13 mouse cellular contexts compared by ENCODE assay signal in the genomic region with DNA sequence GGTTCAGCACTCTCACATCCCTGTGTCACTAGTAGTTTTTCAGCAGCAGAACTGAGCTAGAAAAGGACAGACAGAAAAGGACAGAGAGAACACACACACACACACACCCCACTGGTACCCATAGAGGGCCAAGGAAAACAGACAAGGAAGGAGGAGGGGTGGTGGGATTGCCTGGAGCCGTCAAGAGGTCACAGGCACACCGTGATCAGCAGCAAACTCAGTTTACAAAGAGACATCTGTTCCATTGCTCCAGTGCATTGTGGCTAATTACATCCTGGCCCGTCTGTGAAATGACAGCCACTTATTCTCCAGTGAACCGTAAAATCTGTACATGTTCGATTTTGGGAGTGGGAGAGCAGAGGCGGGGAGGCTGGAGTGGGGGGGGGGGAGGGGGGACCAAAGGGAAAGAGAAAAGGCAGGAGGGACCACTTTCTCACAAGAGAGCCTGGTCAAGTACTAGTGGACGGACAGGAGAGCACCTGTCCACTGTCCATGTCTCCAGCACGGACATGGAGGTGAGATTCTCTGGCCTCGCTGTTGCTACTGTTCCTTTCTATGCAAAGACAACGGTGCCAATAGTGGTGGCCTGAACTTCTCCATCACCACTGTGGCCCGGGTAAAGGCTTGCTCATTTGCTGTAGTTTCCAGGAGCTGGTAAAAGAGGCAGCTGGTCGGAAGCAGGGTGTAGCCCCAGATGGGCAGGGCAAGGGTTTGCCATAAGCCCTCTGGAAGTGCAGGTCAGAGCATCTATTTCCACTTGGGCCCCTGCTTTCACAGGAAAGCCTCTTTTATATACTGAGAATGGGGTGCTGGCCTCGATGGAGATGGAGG.
DNase-seq lines count a peak whose midpoint lies in the region; ATAC-seq and TF ChIP-seq lines count a peak whose summit lies in the region.
"Had no signal": no experiment of that assay in that cellular context is flagged by ENCODE, and none has a peak within 500 bp of the region (broad histone marks: within the 10 kb centered on the region; RNA-seq: fewer than 3 reads in every experiment).

No protein-coding gene starts in this region.

- H3K4me3 ChIP-seq in embryonic facial prominence, embryonic 10.5 days = 0 out of 2 replicates have a peak overlapping the region, but pooled peaks have one; percentile 24
- no peak overlapping the region for H3K4me3 ChIP-seq in forebrain, embryonic 13.5 days
- H3K4me3 ChIP-seq in hindbrain, postnatal 0 days (ENCODE audit: low read length) = no peak overlapping the region
- no peak overlapping the region for H3K4me3 ChIP-seq in neural tube, embryonic 12.5 days
- H3K4me3 ChIP-seq: limb, embryonic 13.5 days; myocyte had no signal

- H3K27ac ChIP-seq in embryonic facial prominence, embryonic 10.5 days (replicated peaks) = peak overlapping the region; percentile 61
- H3K27ac ChIP-seq in forebrain, embryonic 13.5 days = peak overlapping the region; percentile 79
- H3K27ac ChIP-seq in hindbrain, postnatal 0 days = no peak overlapping the region
- H3K27ac ChIP-seq in neural tube, embryonic 12.5 days = peak overlapping the region; percentile 47; the same call in 1 of the 2 replicates
- H3K27ac ChIP-seq: limb, embryonic 13.5 days had no signal

- peak; percentile 71 for DNase-seq in embryonic facial prominence, embryonic 10.5 days (ENCODE audit: low spot score)
- peak; percentile 55 for DNase-seq in hindbrain, postnatal 0 days (ENCODE audit: low spot score)
- no peak for DNase-seq in heart, adult 9 months (ENCODE audit: low spot score in 2 of 2)
- DNase-seq in heart, adult 11 months = no peak
- no peak for DNase-seq in gastrocnemius, adult 8-10 months (ENCODE audit: low spot score in 2 of 2)
- DNase-seq: cerebellum, postnatal 36 days; kidney, postnatal 4 days; lung, embryonic 14.5 days had no signal

- H3K36me3 ChIP-seq in embryonic facial prominence, embryonic 10.5 days (replicated peaks) = no peaks in the 10 kb centered on the region
- no peaks in the 10 kb centered on the region for H3K36me3 ChIP-seq in forebrain, embryonic 13.5 days (ENCODE audit: poor library complexity, severe bottlenecking)
- no peaks in the 10 kb centered on the region for H3K36me3 ChIP-seq in hindbrain, postnatal 0 days (ENCODE audit: insufficient read depth, low read length)
- H3K36me3 ChIP-seq in neural tube, embryonic 12.5 days = no peaks in the 10 kb centered on the region
- H3K36me3 ChIP-seq: limb, embryonic 13.5 days had no signal

- TF ChIP-seq CTCF in hindbrain, postnatal 0 days (IDR thresholded peaks at IDR 0.05; ENCODE audit: low read depth) = no peak

- ATAC-seq in forebrain, embryonic 13.5 days = peak; percentile 81
- peak; percentile 56 for ATAC-seq in hindbrain, postnatal 0 days
- peak; percentile 82 for ATAC-seq in neural tube, embryonic 12.5 days (ENCODE audit: low FRiP score, low read depth)

- H3K9ac ChIP-seq in forebrain, embryonic 13.5 days = no peak overlapping the region
- no peak overlapping the region for H3K9ac ChIP-seq in hindbrain, postnatal 0 days (replicated peaks; ENCODE audit: low read length)
- no peak overlapping the region for H3K9ac ChIP-seq in neural tube, embryonic 12.5 days
- H3K9ac ChIP-seq: limb, embryonic 13.5 days; lung, embryonic 14.5 days had no signal

- 25% methylated on average over 13 of the region's 13 CpGs for WGBS in embryonic facial prominence, embryonic 10.5 days
- WGBS in forebrain, embryonic 13.5 days = 7% methylated on average over 13 of the region's 13 CpGs
- 19% methylated on average over 13 of the region's 13 CpGs for WGBS in hindbrain, postnatal 0 days
- whole genome bisulfite sequencing in neural tube, embryonic 12.5 days = 9% methylated on average over 13 of the region's 13 CpGs

- H3K4me1 ChIP-seq in embryonic facial prominence, embryonic 10.5 days = peaks cover 66% of the 10 kb centered on the region
- peaks cover 67% of the 10 kb centered on the region for H3K4me1 ChIP-seq in forebrain, embryonic 13.5 days
- peaks cover 4% of the 10 kb centered on the region for H3K4me1 ChIP-seq in hindbrain, postnatal 0 days (ENCODE audit: insufficient read depth, low read length)
- peaks cover 65% of the 10 kb centered on the region for H3K4me1 ChIP-seq in neural tube, embryonic 12.5 days

- H3K9me3 ChIP-seq in embryonic facial prominence, embryonic 10.5 days = no peaks in the 10 kb centered on the region
- H3K9me3 ChIP-seq in forebrain, embryonic 13.5 days (replicated peaks) = no peaks in the 10 kb centered on the region
- no peaks in the 10 kb centered on the region for H3K9me3 ChIP-seq in hindbrain, postnatal 0 days (ENCODE audit: low read length)
- no peaks in the 10 kb centered on the region for H3K9me3 ChIP-seq in neural tube, embryonic 12.5 days
- H3K9me3 ChIP-seq: limb, embryonic 13.5 days had no signal

- H3K4me2 ChIP-seq in forebrain, embryonic 13.5 days = peak overlapping the region; percentile 27
- no peak overlapping the region for H3K4me2 ChIP-seq in hindbrain, postnatal 0 days (ENCODE audit: low read depth, low read length)
- H3K4me2 ChIP-seq in neural tube, embryonic 12.5 days (replicated peaks) = peak overlapping the region; percentile 23; the same call in 1 of the 2 replicates
- H3K4me2 ChIP-seq: heart, embryonic 11.5 days; limb, embryonic 13.5 days; lung, embryonic 14.5 days had no signal

- H3K27me3 ChIP-seq in embryonic facial prominence, embryonic 10.5 days (replicated peaks; ENCODE audit: low read depth, poor library complexity, severe bottlenecking) = 0 out of 2 replicates have a peak, but pooled peaks cover 14% of the 10 kb centered on the region
- H3K27me3 ChIP-seq in forebrain, embryonic 13.5 days = no peaks in the 10 kb centered on the region
- no peaks in the 10 kb centered on the region for H3K27me3 ChIP-seq in hindbrain, postnatal 0 days (ENCODE audit: insufficient read depth, low read length)
- H3K27me3 ChIP-seq in neural tube, embryonic 12.5 days (replicated peaks) = no peaks in the 10 kb centered on the region
- H3K27me3 ChIP-seq: limb, embryonic 13.5 days had no signal

Comparison
In these comparisons a context has a peak if more than half of its experiments do, and no peak if none do; other contexts are left out.
1. DNase-seq: peak in embryonic facial prominence, embryonic 10.5 days (single experiment) and hindbrain, postnatal 0 days (single experiment); none in heart, adult 9 months (0 of 2), heart, adult 11 months (single experiment) and gastrocnemius, adult 8-10 months (0 of 2).
2. Peak in every context shown above with its lines, with median percentiles within 50 percentile points of each other: ATAC-seq.